Mouse (Mus musculus) lung, postnatal 36 days (tissue): ENCODE results near the gene Uso1.
"Not testable (repeated sequence)": the region's sequence is repeated elsewhere in the genome, so short reads cannot be mapped to it uniquely, and the experiment has no call there.

Experiments used
- DNase-seq: peaks from one replicate; pipeline ENCODE4 v3.0.0; 2022; ENCODE audit warnings: mixed read lengths

Uso1 gene

GRCm38 (mm10) chr5:92127751-92128150 is 10.0 kb upstream of the Uso1 start:
- DNase-seq: no peak

- peak; percentile 74 for DNase-seq
Measured at GRCm38 (mm10) chr5:92128570-92128969, 9.2 kb upstream of the Uso1 start.

- no peak for DNase-seq
Measured at GRCm38 (mm10) chr5:92129321-92129768, 8.4 kb upstream of the Uso1 start.

GRCm38 (mm10) chr5:92130040-92130682 is 7.6 kb upstream of the Uso1 start:
- DNase-seq: no peak

GRCm38 (mm10) chr5:92132127-92132526 is 5.6 kb upstream of the Uso1 start:
- DNase-seq: no peak

- DNase-seq: not testable (repeated sequence)
Measured at GRCm38 (mm10) chr5:92133006-92133405, 4.7 kb upstream of the Uso1 start.

GRCm38 (mm10) chr5:92134934-92135333 is 2.8 kb upstream of the Uso1 start:
- no peak for DNase-seq

- DNase-seq: no peak
Measured at GRCm38 (mm10) chr5:92136536-92137238, 1.1 kb upstream of the Uso1 start.

GRCm38 (mm10) chr5:92138093-92138621 is 419 bp downstream of the Uso1 start:
- peak; percentile 45 for DNase-seq

GRCm38 (mm10) chr5:92139191-92139590 is 1.5 kb downstream of the Uso1 start:
- DNase-seq: no peak

GRCm38 (mm10) chr5:92141696-92142095 is 4.0 kb downstream of the Uso1 start:
- no peak for DNase-seq

GRCm38 (mm10) chr5:92142481-92142880 is 4.7 kb downstream of the Uso1 start:
- DNase-seq: no peak

- DNase-seq: no peak
Measured at GRCm38 (mm10) chr5:92143665-92144064, 5.9 kb downstream of the Uso1 start.

- DNase-seq: no peak
Measured at GRCm38 (mm10) chr5:92144954-92145708, 7.4 kb downstream of the Uso1 start.

GRCm38 (mm10) chr5:92148248-92148647 is 10.5 kb downstream of the Uso1 start:
- no peak for DNase-seq

- DNase-seq: no peak
Measured at GRCm38 (mm10) chr5:92149330-92149982, 11.7 kb downstream of the Uso1 start.

- no peak for DNase-seq
Measured at GRCm38 (mm10) chr5:92154861-92155260, 17.1 kb downstream of the Uso1 start.

- DNase-seq: no peak
Measured at GRCm38 (mm10) chr5:92165976-92166375, 28.2 kb downstream of the Uso1 start.

GRCm38 (mm10) chr5:92183071-92183830 is 45.5 kb downstream of the Uso1 start:
- no peak for DNase-seq

GRCm38 (mm10) chr5:92188881-92189483 is 51.2 kb downstream of the Uso1 start:
- no peak for DNase-seq

GRCm38 (mm10) chr5:92195716-92196115 is 58.0 kb downstream of the Uso1 start:
- peak; percentile 56 for DNase-seq
